Mouse (Mus musculus): Measurements from ENCODE around the gene Sox12. TPM values are rescaled to one million over a fixed set of nuclear protein-coding genes. Genes with fewer than 3 reads are reported as not detected.

Gene Sox12
- total RNA-seq, 2 experiments from 2014 or later, result 7.7 to 22.9 TPM

DNA sequence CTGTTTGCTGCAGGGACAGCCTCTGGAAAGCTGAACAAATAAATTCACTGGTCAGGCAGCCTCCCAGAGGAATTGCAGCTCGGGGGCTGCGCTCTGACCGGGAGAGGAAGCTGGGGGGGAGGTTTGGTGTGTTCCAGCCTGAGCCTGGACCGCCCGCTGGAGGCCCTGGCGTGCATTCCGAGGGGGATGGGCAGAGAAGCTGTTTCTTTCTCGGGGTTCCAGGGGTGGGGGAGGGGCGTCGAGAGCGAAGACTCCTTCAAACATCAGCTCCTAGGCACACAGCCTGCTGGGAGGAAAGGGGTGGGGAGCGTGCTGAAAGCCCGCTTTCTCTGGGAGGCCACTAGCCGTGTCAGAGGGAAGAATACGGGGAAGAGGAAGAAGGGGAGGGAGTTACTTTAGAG, 13.1 kb upstream of the Sox12 start:
- no peak for ATAC-seq (replicated peaks; ENCODE audit: low FRiP score, low TSS enrichment, poor library complexity, severe bottlenecking)

GRCm38 (mm10) chr2:152409781-152410180, 11.9 kb upstream of the Sox12 start:
- no peak for ATAC-seq (replicated peaks; ENCODE audit: low FRiP score, low TSS enrichment, poor library complexity, severe bottlenecking)

GRCm38 (mm10) chr2:152406126-152406525, 8.3 kb upstream of the Sox12 start:
- peak; percentile 100 for ATAC-seq (replicated peaks; ENCODE audit: low FRiP score, low TSS enrichment, poor library complexity, severe bottlenecking)

DNA sequence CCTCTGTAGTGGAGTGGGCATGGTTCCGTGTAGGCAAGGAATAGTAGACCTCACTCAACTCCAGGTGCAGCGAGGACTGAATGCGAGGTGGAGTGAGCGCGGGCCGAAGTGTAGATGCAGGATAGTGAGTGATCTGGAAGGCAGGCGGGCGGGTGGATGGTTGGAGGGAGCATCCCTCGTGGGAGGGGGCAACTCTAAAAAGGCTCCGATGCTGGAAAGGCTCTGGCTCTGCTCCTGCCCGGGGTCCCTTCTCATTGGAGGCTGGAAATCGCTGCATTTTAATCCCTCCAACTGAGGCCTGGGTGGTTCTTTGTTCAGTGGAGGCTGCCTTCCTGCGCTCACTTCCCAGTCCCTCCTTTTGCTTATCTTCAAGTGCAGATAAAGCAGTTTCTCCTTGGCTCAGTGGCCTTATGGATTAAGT, 1.3 kb upstream of the Sox12 start:
- no peak; the same call in 1 of the 2 replicates for ATAC-seq (replicated peaks; ENCODE audit: low FRiP score, low TSS enrichment, poor library complexity, severe bottlenecking)

GRCm38 (mm10) chr2:152398691-152399090, 828 bp upstream of the Sox12 start:
- peak; percentile 73 for ATAC-seq (replicated peaks; ENCODE audit: low FRiP score, low TSS enrichment, poor library complexity, severe bottlenecking)

GRCm38 (mm10) chr2:152397004-152397589, 766 bp downstream of the Sox12 start:
- no peak for ATAC-seq (replicated peaks; ENCODE audit: low FRiP score, low TSS enrichment, poor library complexity, severe bottlenecking)

DNA sequence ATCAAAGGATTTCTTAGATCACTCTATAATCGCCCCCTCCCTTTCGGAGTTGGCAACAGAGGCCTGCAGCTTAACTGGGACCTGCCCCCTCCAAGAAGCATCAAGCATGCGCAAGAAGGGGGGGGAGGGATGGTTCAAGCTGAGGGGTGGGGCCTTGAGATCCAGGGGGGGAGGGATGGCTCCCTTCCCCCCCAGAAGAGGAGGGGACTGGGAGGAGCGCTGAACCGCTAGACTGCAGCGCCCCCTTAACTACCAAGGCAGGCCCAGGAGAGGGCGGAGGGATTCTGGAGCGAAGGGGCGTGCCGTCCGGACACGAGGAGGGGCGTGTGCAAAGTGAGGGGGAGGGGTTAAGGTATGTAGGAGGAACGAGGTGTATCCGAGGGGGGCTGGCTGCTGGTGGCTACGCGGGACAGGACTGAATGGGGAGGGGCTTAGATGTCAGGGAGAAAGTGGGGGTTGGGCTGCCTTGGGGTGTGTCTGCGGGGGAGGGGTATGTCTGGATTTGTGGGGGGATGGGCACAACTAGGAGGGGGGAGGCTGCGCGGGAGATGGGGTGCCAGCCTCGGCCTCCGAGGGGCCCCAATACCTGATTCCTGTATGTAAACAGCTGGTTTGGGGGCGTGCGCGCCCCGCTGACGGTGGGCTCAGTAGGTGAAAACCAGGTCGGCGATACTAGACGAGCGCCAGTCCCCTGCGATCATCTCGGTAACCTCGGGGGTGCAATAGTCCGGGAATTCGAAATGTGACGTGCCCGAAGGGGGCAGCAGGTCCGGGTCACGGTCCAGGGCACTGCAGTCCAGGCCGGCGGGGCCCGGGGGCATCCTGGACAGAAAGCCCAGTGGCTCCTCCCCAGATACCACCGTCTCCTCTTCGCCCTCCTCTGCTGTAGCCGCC, 1.5 kb downstream of the Sox12 start:
- peak; percentile 60 for ATAC-seq (replicated peaks; ENCODE audit: low FRiP score, low TSS enrichment, poor library complexity, severe bottlenecking)

GRCm38 (mm10) chr2:152395271-152395920, 2.5 kb downstream of the Sox12 start:
- ATAC-seq (replicated peaks; ENCODE audit: low FRiP score, low TSS enrichment, poor library complexity, severe bottlenecking), result no peak

GRCm38 (mm10) chr2:152393225-152394017, 4.4 kb downstream of the Sox12 start:
- no peak for ATAC-seq (replicated peaks; ENCODE audit: low FRiP score, low TSS enrichment, poor library complexity, severe bottlenecking)

DNA sequence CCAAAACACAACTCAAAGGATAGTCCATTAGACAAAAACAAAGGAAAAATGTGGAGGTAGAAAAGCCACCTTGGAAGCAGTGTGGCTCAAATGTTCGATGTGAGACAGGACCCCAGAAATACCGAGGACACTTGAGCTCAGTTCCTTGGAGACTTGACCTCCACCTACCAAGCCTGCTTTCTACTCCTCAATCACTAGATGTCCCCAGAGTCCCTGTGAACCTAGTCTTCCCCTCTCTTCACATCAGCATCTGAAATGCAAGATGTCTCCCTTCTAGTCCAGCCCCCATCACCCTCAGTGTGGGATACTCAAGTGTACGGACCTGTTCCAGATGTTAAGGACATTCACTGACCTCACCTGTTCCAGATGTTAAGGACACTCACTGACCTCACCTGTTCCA, 5.1 kb downstream of the Sox12 start:
- peak; percentile 43; the same call in 1 of the 2 replicates for ATAC-seq (replicated peaks; ENCODE audit: low FRiP score, low TSS enrichment, poor library complexity, severe bottlenecking)

DNA sequence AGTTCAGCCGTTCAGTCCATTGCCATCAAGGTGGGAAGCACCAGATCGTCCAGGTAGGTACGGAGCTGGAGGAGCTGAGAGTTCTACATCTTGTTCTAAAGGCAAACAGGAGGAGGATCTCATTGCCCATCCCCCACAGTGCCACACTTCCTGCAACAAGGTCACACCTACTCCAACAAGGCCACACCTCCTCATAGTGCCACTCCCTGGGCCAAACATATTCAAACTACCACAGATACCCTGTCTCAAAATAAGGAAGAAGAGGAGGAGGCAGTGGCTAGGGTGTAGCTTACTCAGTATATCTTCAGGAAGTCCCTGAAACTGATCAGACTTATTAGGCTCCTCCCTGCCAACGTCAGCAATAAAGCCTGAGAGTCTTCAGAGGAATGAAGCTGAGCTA, 13.7 kb downstream of the Sox12 start:
- ATAC-seq (replicated peaks; ENCODE audit: low FRiP score, low TSS enrichment, poor library complexity, severe bottlenecking), result no peak

- no peak for ATAC-seq (replicated peaks; ENCODE audit: low FRiP score, low TSS enrichment, poor library complexity, severe bottlenecking)
These were observed 21.5 kb downstream of the Sox12 start, which contains the start of gene Nrsn2 for GRCm38 (mm10) chr2:152376345-152376741. Nrsn2 (minus strand) TSS chr2:152376638.

- no peak for ATAC-seq (replicated peaks; ENCODE audit: low FRiP score, low TSS enrichment, poor library complexity, severe bottlenecking)
These were observed 22.1 kb downstream of the Sox12 start for GRCm38 (mm10) chr2:152375652-152376344.

- peak; percentile 74 for ATAC-seq (replicated peaks; ENCODE audit: low FRiP score, low TSS enrichment, poor library complexity, severe bottlenecking)
These were observed 24.3 kb downstream of the Sox12 start for GRCm38 (mm10) chr2:152373547-152373946.

DNA sequence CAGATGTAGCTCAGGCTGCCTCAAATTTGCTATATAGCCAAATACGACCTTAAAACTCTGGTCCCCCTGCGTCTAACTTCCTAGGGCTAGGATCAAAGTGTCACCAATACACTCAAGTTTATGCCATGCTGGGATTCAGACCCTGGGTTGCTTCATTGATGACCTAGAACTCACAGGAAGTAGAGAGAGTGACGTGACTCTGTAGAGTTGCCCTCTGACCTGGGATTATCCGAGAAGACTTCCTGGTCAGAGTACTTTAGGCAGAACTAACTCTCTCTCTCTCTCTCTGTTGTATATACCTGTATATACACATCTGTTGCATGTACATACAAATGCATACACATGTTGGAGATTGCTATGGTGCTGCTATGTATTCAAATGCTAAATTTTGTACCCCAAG, 25.2 kb downstream of the Sox12 start:
- ATAC-seq (replicated peaks; ENCODE audit: low FRiP score, low TSS enrichment, poor library complexity, severe bottlenecking), result no peak

DNA sequence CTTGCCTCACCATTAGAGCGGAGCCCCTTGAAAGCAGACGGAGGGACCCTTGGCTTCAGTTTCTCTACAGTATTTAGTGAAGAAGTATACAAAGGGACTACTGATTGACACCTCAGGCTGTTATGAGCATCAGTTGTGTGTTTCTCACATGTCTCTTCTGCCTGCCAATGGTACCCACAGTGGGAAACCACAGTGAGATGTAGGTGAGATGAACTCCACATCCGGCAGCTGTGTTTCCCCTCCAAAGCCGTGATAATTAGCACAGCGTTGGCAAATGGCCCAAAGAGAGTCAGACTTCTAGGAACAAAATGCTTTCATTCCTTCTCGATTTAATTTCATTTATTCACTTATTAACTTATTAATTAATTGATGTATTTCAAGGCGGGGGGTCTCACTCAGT, 25.8 kb downstream of the Sox12 start:
- ATAC-seq (replicated peaks; ENCODE audit: low FRiP score, low TSS enrichment, poor library complexity, severe bottlenecking), result no peak

- peak; percentile 62 for ATAC-seq (replicated peaks; ENCODE audit: low FRiP score, low TSS enrichment, poor library complexity, severe bottlenecking)
These were observed 29.2 kb downstream of the Sox12 start for GRCm38 (mm10) chr2:152368532-152369140.

- ATAC-seq (replicated peaks; ENCODE audit: low FRiP score, low TSS enrichment, poor library complexity, severe bottlenecking), result no peak
These were observed 29.9 kb downstream of the Sox12 start for GRCm38 (mm10) chr2:152367917-152368316.
